Mouse (Mus musculus): Measurements from ENCODE around the gene Nkx1-2.

Gene Nkx1-2

DNA sequence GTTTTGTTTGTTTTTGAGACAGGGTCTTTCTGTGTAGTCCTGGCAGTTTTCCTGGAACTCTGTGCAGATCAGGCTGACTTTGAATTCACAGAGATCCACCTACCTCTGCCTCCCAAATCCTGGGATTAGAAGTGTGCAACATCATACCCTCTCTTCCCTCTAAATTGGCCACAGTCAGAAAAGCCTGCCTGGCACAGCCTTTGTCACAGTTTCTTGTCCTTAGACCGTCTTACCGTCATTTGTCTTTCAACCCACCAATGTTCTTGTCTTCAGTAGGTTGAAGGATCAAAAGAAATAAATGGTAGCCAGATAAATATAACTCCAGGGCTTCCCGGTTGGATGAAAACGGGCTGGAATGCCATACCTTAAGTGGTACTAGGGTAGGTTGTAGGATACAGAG is 5.3 kb upstream of the Nkx1-2 start:
- no peak for DNase-seq

GRCm38 (mm10) chr7:132600926-132601325 is 1.5 kb upstream of the Nkx1-2 start:
- DNase-seq, result no peak

DNA sequence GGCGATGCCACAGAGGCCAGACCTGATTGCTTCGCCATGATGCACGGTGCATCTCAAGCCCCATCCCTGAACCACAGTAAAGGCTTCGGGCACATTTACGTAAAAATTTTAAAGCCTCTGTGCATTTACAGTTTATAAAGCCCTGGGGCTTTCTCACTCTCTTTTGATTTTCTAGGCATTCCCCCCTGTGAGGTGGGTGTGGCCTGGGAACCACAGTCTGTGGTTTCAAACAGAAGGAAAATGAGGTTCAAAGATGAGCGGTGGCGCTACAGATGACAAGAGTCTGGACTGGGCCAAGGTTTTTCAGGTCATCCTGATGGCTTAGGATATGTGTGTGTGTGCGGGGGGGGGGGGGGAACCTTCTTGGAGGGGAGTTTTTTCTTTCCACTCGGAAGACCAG is 589 bp upstream of the Nkx1-2 start:
- no peak for DNase-seq

GRCm38 (mm10) chr7:132597251-132598041 is 2.0 kb downstream of the Nkx1-2 start:
- DNase-seq, result no peak

GRCm38 (mm10) chr7:132596557-132597250 is 2.7 kb downstream of the Nkx1-2 start:
- DNase-seq, result no peak

DNA sequence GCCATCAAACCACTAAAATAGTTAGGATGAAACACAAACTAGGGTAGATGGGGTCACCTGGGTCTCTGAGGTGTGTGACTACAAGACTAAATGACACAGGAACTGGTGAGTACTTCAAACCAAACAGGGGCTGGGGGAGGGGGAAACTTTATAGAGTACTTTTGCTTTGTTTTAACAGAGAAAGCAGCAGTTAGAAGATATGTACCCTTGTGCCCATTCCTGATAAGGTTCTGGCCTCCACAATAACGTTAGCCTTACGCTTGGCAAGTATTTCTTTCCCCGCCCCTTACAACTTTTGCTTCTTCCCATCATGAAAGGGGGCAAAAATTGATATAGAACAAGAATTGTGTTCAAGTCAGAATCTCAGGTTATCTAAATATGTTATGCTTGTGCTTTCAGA is 3.6 kb downstream of the Nkx1-2 start:
- DNase-seq, result no peak

GRCm38 (mm10) chr7:132594325-132594724 is 5.1 kb downstream of the Nkx1-2 start:
- DNase-seq, result no peak

GRCm38 (mm10) chr7:132593762-132594161 is 5.7 kb downstream of the Nkx1-2 start:
- DNase-seq, result no peak

DNA sequence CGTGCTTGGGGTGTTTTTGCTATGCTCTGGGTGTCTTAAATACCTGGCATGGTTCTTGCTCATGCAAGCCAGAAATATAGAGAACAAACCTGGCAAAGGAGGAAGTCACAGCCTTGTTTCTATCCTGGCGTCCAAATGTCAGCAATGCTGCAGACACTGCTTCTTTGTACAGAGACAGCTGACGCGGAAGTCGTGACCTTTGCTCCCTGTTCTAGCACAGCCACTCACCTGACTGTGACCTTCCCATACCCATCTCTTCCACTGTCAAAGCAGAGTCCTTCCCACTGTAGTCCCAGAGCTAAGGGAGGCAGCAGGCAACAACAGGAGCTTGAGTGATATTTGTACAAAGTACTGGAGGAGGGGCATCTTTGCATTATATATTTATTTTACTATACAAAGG is 9.8 kb downstream of the Nkx1-2 start:
- DNase-seq, result no peak

GRCm38 (mm10) chr7:132587167-132587566 is 12.3 kb downstream of the Nkx1-2 start:
- DNase-seq, result no peak

DNA sequence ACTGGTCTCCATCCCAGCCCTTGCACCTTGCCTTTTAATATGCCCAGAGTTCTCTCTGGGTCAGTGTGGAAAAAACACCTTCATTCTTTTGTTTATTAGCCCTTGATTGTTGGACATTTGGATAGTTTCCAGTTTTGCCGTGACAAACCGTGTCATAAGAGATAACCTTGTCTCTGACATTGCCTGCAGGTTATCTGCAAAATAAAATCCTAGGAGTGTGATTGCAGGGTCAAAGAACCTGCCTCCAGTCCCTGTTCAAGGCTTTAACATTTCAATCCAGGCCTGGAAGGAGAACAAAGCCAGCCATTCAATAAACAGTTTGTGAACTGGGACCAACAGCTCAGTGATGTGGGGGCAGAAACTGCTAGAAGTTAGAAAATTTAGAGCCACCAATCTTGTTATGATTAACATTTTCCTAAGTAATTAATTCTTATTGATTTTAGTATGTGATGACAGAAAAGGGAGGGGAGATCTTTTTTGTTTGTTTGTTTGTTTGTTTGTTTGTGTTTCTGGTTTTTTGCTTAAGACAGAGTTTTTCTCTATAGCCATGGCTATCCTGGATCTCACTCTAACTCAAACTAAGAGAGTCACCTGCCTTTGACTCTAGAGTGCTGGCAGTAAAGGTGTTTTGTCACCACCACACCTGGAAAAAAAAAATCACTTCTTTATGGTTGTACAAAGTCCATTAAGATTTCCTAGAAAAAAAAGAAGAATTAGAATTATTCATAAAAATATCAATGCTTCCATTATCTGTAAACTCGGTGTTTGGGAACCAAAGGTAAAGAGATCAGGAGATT is 13.5 kb downstream of the Nkx1-2 start:
- DNase-seq, result no peak

GRCm38 (mm10) chr7:132581441-132581840 is 18.0 kb downstream of the Nkx1-2 start:
- DNase-seq, result no peak

GRCm38 (mm10) chr7:132580511-132580910 is 18.9 kb downstream of the Nkx1-2 start:
- DNase-seq, result no peak

DNA sequence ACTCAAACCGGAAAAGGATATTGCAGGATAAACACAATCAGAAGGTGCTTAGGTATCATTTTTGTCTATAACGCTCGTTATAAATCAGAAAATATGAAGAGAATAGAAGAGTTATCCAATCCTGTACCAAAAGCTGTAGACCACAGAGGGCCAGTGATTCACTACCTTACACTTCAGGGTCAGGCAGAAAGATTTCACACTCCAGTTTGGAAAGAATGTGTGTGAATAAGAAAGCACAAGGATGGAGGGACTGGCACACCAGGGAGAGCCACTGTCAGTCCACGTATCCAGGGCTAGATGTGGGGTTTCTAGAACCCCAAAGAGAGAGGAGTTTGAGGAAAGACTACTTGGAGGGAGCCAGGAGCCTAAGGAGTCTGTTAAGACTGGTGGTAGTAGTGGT is 22.5 kb downstream of the Nkx1-2 start:
- no peak for DNase-seq

DNA sequence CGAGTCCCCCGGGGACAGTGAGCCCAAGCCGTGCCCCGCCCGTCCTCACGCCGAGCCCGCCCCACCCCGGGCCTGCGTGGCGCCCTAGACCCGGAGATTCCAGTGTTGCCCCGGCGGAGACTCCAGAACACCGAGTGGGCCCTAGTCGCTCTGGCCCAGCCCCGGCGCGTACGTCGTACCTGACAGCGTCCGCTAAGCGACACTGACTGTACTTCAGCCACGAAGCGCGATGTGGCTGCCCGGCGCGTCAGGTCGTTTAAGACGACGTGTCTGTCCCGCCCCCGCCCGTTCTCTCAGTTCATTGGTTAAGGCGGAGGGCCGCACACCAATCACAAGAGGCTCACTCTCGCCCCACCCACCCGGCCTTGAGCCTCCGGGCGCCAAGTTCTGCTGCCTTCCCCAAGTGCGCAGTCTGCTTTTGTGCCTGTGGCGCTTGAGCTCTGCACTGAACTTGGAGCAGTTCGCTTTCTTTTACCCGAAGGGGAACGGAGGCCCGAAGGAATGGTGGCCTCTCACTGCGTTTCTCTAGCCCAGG is 23.3 kb downstream of the Nkx1-2 start, which contains the start of gene Oat:
Gene Oat, minus strand, starts transcription at position 283 of the 535 bp plus-strand sequence.
- peak; percentile 95 for DNase-seq

- DNase-seq, result peak; percentile 84
Measured at GRCm38 (mm10) chr7:132575623-132576022, 23.8 kb downstream of the Nkx1-2 start.

DNA sequence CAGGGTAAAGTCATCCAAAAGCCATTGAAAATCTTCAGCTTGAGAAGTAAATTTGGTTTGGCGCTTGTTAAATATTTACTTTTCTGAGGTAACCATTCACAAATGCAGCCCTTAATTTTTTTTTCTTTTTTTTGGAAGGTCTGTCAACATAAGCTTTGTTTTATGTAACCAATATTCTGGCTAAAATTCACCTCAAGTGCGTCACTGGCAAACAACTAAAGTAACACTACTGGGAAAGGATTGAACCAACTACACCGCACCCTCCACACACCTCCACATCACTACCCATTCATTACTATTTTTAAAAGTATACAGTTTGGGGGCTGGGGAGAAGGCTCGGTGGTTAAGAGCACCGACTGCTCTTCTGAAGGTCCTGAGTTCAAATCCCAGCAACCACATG is 24.8 kb downstream of the Nkx1-2 start:
- DNase-seq, result peak; percentile 14

DNA sequence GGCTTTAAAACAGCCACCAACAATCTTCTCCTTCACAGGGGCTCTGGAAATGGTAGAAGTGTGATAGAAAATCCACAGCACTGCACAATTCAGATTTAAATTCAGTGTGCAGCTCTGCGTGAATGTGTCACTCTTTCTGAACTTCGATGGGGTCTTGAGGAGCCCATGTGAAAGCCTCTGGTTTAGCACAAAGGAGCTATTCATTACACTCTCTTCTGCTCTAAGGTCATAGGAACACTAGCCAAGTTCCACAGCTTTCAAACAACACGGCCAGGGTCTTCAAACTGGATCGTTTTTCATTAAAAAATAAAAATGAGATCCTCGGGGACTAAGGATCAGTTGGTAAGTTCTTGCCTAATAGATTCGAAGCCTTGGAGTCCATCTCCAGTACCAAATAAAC is 26.2 kb downstream of the Nkx1-2 start:
- no peak for DNase-seq

DNA sequence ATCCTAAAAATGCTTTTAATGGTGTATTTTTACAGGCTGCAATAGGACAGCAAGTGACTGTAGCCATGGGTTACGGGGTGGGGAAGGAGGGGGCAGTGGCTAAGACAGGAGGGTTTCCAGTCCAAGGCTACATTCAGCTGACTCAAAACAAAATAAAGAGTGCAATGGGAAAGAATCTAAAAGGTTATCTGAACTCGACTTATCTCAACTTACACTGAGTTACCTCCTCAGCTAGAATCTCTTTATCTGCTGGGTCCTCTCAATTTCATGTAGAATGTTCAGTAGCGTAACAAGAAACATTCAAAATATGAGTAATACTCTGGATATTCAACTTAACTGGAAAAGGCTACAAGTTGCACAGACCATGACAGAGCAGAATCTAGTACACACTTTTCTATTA is 26.7 kb downstream of the Nkx1-2 start:
- no peak for DNase-seq

- no peak for DNase-seq
Measured at GRCm38 (mm10) chr7:132571481-132571880, 28.0 kb downstream of the Nkx1-2 start.

DNA sequence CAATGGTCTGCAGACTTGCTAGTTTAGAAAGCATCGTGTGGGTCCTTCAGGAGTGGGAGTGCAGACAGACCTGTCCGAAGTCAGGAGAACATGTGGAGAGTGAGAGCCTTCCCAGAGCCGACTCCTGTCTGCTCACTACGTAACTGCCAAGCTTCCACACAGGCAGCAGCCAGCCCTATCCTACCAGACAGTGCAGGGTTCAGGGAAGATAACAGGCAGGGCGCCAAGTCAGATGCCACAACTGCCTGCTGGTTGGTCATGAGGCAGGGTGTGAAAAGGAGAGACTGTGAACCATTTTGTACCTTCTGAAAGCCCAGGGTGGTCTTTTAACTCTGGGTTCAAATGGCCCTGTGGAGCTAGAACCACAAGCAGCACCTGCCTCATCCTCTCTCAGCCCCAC is 29.4 kb downstream of the Nkx1-2 start:
- peak; percentile 36 for DNase-seq

DNA sequence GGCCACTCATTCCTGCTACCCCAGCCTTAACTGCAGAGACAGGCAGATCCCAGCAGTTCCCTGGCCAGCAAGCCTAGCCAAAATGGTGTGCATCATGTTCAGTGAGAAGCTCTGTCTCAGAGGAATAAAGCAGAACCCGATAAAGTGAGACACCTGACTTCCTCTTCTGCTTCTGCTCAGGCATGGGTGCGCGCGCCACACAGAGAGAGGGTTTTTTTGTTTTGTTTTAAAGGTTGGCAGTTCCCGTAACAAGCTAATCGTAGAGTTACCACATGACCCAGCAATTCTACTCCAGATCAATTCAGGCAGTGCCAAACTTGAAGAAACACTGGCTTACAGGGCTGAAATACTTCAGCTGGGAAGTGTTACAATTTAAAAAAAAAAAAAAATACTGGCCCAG is 30.6 kb downstream of the Nkx1-2 start:
- DNase-seq, result no peak

- DNase-seq, result no peak
Measured at GRCm38 (mm10) chr7:132565831-132566230, 33.6 kb downstream of the Nkx1-2 start.

All from cerebellum, adult 11-12 months (tissue).